Mouse (Mus musculus) ovary, adult 10 weeks (tissue): ENCODE data around the gene Tmem110. TPM values are rescaled to one million over a fixed set of nuclear protein-coding genes. Genes with fewer than 3 reads are reported as not detected.

Source experiments
- polyA plus RNA-seq: library from polyadenylated mRNA; stranded (reverse); fragments of 350-450 nt; fragmentation: Illumina TruSeq; extraction: RNeasy Lipid Tissue Mini Kit (QIAGEN cat#74804); gene quantifications from one replicate; pipeline ENCODE4 v1.2.3, GENCODE M21; 2014

Tmem110 gene
- polyA plus RNA-seq, result 8.4 TPM

DNA sequence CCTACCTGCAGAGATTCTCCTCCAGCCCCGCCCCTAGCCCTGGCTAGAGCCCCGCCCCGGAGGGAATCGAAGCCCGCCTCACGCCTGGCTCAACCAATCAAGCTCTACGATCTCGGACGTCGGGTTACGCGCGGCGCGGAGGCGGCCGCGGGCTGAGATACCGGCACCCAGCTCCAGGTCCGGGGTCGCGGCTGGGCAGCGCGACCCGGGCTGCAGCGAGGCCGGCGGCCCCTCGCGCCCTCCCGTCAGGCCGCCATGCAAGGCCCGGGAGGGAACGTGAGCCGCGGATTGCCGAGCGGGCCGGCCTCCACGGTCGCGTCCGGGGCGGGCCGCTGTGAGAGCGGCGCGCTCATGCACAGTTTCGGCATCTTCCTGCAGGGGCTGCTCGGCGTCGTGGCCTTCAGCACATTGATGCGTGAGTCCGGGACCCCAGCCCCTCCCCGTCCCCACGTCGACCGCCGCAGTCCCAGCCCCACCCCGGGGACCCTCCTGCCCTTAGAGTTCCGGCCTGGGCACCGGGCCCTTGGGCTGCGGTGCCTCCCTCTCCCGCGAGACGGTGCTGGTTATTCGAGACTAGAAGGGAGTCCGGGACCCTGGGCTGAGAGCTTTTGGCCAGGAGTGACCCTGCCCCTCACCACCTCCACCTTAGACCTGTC lies at the start of gene Tmem110:
Tmem110 (plus strand) TSS at position 115 of the 656 bp plus-strand sequence.

DNA sequence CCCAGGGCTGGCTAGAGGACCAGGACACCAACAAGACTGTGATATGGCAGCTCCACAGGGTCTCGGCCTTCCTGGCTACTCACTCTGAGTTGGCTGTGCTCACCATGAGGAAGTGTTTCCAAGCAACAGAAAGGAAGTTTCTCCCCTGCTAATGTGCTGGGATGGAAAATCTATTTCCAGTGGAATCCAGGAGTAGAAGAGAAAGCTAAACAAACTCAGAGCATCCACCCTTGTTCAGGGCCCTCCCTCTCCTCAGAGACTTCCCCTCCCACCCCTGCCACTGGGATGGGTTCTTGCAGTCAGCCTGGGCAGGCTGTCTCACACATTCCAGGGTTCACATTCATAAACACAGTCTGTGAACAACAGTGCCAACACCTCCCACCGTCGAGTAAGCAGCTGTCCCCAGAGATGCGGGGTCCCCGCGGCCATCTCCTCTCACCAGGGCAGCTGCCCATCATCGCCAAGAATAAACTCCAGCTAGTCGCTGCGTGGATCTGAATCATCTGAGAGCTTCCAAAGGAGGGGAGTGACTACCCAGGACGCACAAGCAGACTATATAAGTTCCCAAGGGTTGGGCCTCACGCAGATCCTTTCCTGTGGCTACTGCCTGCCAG lies 53.7 kb downstream of the Tmem110 start, which contains the start of gene Mustn1:
Mustn1 (plus strand) TSS at position 243 of the 614 bp plus-strand sequence.

DNA sequence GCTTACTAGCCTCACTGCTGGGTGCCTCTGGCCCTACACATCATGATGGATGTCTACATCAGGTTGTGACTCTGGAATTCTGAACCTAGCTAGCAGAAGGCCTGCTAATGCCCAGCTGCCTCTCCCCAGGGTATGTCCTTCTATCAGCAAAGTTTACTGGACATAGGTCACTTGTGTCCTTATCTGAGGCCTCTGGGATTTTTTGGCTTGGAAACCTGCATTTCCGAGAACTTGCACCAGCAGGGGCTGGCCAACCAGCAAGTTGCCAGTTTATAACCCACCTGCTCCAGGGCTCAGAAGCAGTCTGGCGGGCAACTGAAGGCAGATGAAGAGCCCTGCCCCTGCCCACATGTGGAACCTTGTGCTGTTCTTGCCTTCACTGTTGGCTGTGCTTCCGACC lies 60.8 kb downstream of the Tmem110 start, which contains the start of gene Itih4:
Itih4 (plus strand) TSS at position 273 of the 400 bp plus-strand sequence.

DNA sequence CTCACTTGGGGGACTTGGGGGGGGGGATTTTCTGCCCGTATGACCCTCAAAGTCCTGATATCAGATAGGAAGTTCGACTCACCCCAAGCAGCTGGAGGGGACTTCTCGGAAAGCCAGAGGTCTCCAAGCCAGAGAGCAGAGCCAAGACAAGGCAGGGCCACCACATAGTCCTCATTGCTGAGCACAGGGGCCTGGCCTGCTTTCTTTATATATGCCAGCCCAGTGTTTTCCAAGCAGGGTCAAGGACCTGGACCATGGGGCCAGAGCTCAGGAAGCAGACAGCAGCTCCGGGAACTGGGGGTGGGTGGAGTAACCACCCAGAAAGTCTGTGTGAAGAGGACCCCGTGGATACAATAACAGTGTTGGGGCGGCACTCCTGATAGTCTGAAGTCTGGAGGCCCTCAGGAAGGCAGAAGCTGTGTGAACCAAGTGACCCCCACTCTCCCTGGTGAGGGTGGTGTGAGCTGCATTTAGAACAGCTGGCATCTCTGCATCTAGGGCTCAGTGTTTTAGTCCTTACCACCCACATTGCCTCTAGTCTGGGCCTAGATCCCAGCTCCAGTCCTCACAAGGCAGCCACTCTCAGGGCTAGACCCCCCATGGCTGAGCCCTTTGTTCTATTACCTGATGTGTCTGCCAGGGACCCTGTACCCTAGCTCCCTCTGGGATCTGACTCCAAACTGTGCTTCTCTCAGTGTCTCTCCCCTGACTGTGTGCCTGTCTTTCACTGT lies 98.2 kb downstream of the Tmem110 start, which contains the start of gene Itih3:
Itih3 (minus strand) TSS at position 386 of the 731 bp plus-strand sequence.

Other genes starting within 250 kb of the Tmem110 start
- gene Prkcd, start 199.4 kb upstream of the Tmem110 start, polyA plus RNA-seq, result 33.5 TPM
- 24.8 TPM for gene Rft1, start 171.2 kb upstream of the Tmem110 start, polyA plus RNA-seq
- 23.0 TPM for gene Sfmbt1, start 110.7 kb upstream of the Tmem110 start, polyA plus RNA-seq
- 4.1 TPM for gene Mustn1, start 53.6 kb downstream of the Tmem110 start, polyA plus RNA-seq
- not detected for gene Itih4, start 60.9 kb downstream of the Tmem110 start, polyA plus RNA-seq
- gene Itih3, start 98.2 kb downstream of the Tmem110 start, polyA plus RNA-seq, result 1.3 TPM
- gene Itih1, start 117.7 kb downstream of the Tmem110 start, polyA plus RNA-seq, result not detected
- gene Nek4, start 125.8 kb downstream of the Tmem110 start, polyA plus RNA-seq, result 22.2 TPM
- gene Glt8d1, start 175.8 kb downstream of the Tmem110 start, polyA plus RNA-seq, result 139 TPM
- gene Spcs1, start 176.1 kb downstream of the Tmem110 start, polyA plus RNA-seq, result 392 TPM
- gene Pbrm1, start 193.5 kb downstream of the Tmem110 start, polyA plus RNA-seq, result 187 TPM
- 159 TPM for gene Gnl3, start 193.6 kb downstream of the Tmem110 start, polyA plus RNA-seq